Mouse (Mus musculus) B cell, adult (primary cell): Measurements from ENCODE around the gene Tjap1. TPM values are rescaled to one million over a fixed set of nuclear protein-coding genes. Genes with fewer than 3 reads are reported as not detected.

Experiments used
- total RNA-seq: library from RNA; stranded (reverse); gene quantifications from 4 replicates; pipeline ENCODE4 v1.2.4, GENCODE M21; 2023; ENCODE audit not compliant: inconsistent age

Gene Tjap1
- total RNA-seq = 60.9 to 70.2 TPM (median 65.6 TPM) in 4 replicates

DNA sequence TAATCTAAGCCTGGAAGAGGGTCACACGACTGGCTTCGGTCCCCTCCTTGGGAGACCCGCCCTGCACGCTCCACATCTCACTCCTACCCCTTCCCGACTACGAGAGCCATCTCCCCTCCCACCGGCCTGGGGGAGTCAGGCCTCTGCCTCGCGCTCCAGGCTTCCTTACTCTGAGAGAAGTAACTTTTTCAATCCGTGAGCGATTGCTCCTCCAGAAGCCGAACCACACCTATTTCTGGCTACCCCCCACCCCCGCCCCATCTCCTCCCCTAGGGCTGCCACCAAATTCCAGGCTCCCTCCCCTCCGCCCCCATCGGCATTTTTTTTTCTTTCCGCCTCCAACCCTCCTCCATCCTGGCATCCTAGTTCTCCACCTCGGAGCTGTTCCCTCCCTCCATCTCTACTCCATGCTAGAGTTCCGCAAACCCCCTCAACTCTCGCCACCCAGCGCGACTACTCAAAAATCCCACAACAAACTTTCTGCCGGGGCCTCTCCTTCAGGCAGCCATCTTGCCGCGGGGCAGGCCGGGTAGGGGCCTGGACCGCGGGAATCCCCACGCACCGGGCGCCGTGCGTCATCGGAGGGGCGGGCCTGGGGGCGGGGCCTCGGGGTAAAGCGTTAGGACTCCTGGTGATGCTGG is at the start of gene Tjap1:
TSS of gene Tjap1 (minus strand) at position 544 of the 641 bp plus-strand sequence.

DNA sequence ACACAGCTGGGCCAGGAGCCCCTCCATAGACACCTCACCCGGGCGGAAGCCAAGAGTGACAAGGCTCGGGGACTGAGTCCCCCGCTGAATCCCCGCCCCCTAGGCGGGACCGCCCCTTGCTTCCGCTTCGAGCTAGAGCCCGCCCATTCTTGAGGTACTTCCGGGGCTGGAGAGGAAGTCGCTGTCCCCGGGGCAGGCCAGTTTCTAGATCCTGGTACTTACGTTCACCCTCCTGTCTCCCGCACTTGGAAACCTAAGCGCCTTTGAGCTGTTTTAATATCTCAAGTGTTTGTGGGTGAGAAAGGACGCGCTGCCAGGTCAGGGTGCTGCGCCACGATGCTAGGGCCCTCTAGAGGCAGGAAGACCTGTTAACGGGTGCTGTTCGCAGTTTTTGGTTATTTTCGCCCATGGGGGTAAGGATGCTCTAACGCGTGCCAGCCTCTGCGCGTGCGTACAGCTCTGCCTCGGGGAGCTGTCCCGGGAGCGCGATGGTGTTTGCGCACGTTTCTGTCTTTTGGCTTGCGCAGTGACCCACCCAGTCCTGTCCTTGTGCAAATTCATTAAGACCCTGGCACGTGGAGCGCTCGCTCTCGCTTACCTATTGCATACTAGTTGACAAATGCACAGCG is 45.2 kb upstream of the Tjap1 start, which contains the start of gene Abcc10:
TSS of gene Abcc10 (minus strand) at position 447 of the 629 bp plus-strand sequence.

DNA sequence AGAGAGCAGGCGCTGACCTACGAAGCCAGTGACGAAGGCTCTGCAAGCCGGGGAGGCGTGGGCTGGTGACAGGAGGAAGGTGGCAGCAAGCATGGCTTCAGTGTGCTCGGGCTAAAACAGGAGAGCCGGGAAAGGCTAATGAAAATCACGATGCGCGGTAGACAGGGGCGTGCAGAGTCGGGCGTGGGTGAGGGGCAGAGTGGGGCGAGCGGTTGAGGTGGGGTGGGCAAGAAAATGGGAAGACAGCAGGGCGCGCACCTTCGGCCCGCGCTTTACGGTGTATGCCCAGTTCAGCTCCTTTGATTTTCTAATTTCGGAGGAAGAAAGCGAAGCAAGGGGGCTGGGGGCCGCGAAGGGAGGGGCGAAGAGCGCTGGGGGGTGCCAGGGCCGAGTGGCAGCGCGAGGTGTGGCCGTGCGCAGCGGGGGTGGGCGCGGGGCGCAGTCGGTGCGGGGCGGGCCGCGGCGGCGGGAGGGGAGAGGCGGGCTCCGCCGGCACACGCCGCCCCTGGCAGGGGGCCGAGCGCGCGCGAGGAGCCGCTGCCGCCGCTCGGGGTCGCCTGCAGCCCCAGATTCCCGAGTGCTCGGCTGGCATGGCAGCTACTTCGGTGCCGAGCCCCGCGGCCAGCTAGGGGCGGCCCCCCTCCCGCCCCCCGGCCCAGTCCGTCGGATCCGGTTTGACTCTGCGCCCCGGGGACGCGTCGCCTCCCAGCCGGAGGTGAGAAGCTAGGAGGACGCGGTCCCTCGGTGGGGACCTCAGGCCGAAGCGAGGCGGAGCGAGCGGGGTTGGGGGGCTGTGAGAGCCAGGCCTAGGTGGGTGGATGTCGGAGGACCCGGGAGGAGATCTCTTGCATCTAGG is 14.8 kb upstream of the Tjap1 start, which contains the start of gene Dlk2:
TSS of gene Dlk2 (plus strand) at position 58 of the 856 bp plus-strand sequence.

DNA sequence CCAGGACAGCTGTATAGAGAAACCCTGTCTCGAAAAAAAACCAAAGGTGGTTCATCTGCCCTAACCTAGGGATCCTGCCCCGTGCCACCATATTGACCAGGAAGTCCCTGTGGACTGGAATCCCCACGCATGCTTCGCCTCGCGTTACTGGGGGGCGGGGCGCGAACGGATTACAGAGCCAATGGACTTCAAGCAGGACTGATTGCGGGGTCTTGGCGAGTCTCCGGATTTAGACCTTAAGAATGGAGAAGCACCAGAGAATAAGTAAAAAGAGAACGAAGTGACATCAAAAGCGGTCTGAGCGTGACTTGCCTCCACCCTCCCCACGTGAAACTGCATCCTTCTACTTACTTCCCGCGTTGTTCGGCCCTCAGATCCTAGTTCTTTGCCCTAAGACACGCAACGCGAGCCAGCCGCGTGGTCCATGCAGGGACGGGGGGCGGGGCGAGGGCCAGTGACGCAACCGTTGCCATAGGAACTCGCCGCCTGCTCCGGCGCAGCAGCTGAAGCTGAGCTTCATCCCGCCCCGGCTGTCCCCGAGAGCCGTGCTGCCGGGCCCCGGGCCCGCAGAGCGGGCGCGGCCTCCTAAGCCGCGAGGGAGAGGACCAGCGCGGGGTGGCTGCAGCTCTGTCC is 29.3 kb downstream of the Tjap1 start, which contains the start of gene Lrrc73:
TSS of gene Lrrc73 (plus strand) at position 80 of the 633 bp plus-strand sequence.

DNA sequence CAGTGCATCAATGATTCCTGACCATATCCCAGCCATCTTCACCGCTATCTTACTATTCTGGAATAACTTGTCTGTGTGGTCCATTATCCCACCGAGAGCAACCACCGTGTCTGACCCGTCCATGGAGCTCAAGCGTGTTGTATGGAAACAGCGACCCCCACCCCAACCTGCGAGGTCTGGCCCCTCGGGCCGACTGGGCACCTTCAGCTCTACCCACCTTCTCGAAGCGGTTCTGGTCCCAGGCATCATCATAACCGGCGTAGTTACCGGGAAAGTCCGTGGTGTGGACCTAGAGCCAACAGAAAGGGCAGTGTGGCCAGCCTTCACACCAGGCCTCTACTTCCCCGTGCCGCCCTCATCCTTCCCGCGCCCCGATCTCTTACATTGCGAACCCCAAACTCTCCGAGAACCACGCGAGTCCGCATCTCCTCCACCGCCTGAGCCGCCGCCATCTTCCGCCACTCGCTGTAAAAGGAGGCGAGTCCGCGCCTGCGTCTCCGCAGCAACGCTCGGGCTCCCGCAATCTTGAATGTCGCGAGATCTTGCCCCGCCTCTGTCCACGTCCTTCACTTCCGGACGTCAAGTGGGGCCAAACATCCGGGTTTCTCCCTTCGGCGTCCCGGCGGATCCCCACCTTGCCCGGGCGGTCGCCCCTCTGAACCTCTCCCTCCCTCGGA is 35.2 kb downstream of the Tjap1 start, which contains the start of the genes Polr1c and Yipf3:
TSS of gene Polr1c (minus strand) at position 543 of the 677 bp plus-strand sequence.
TSS of gene Yipf3 (plus strand) at position 569 of the 677 bp plus-strand sequence.

Other genes with a start within 250 kb of the Tjap1 start
- 47.3 to 60.2 TPM (median 53.7 TPM) in 4 replicates for gene Mrps18a, start 172.0 kb downstream of the Tjap1 start, total RNA-seq
- gene Rsph9, start 138.8 kb downstream of the Tjap1 start, total RNA-seq = 0.75 to 1.00 TPM in 2 of 4 replicates, not detected in the others
- gene Mad2l1bp, start 129.5 kb downstream of the Tjap1 start, total RNA-seq = 15.6 to 22.9 TPM (median 21.3 TPM) in 4 replicates
- gene Gtpbp2, start 122.0 kb downstream of the Tjap1 start, total RNA-seq = 235 to 259 TPM (median 246 TPM) in 4 replicates
- gene Polh, start 80.4 kb downstream of the Tjap1 start, total RNA-seq = 13.6 to 16.2 TPM (median 15.4 TPM) in 4 replicates
- 38.1 to 43.0 TPM (median 40.4 TPM) in 4 replicates for gene Xpo5, start 80.2 kb downstream of the Tjap1 start, total RNA-seq
- 52.1 to 58.8 TPM (median 57.5 TPM) in 4 replicates for gene Polr1c, start 35.0 kb downstream of the Tjap1 start, total RNA-seq
- gene Yipf3, start 34.9 kb downstream of the Tjap1 start, total RNA-seq = 71.3 to 86.5 TPM (median 83.7 TPM) in 4 replicates
- gene Lrrc73, start 29.5 kb downstream of the Tjap1 start, total RNA-seq = 2.4 to 3.2 TPM (median 3.1 TPM) in 4 replicates
- not detected in 4 replicates for gene Dlk2, start 14.4 kb upstream of the Tjap1 start, total RNA-seq
- gene Abcc10, start 45.3 kb upstream of the Tjap1 start, total RNA-seq = 13.3 to 15.3 TPM (median 14.8 TPM) in 4 replicates
- gene Zfp318, start 100.7 kb upstream of the Tjap1 start, total RNA-seq = 257 to 298 TPM (median 276 TPM) in 4 replicates
- 5.9 to 11.1 TPM (median 7.5 TPM) in 4 replicates for gene Crip3, start 145.9 kb upstream of the Tjap1 start, total RNA-seq
- gene Slc22a7, start 155.4 kb upstream of the Tjap1 start, total RNA-seq = not detected in 4 replicates
- 2.7 to 5.4 TPM (median 3.9 TPM) in 4 replicates for gene Ttbk1, start 204.6 kb upstream of the Tjap1 start, total RNA-seq
- gene Dnph1, start 213.7 kb upstream of the Tjap1 start, total RNA-seq = 0.45 to 0.71 TPM in 2 of 4 replicates, not detected in the others